Mouse (Mus musculus) common myeloid progenitor, adult 5-6 weeks (primary cell): Measurements from ENCODE around the gene Bco1. TPM values are rescaled to one million over a fixed set of nuclear protein-coding genes. Genes with fewer than 3 reads are reported as not detected.

Experiments used
- ATAC-seq: replicated peaks from 2 replicates; pipeline ENCODE4 v1.8.0; 2016; ENCODE audit warnings: low read depth, mild to moderate bottlenecking, moderate TSS enrichment, inconsistent platforms; ENCODE audit not compliant: poor library complexity, severe bottlenecking
- total RNA-seq: library from RNA; stranded (forward); fragments of 200-1000, 187-1606 nt; gene quantifications from 2 replicates; pipeline ENCODE4 v1.2.3, GENCODE M21; 2017

Bco1 gene
- total RNA-seq, 1 experiment from 2014 or later = 1.3 TPM

DNA sequence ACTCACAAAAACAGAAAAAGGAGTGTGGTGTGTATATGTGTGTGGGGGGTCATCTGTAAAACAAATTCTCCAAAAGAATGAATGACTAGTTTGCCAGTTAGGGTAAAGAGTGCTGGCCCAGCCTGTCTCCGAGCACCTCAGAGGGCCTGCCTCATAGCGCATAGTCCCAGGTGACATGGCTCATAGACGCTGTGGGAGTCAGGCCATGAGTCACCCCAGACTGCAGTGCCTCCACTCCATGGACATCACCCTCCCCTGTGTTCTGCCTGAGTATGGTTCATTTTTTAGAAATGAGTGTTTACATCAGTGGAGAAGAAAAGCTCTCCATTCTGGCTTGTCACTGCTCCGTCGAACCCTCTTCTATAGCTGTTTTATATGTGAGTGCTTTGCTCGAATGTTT lies 83.0 kb downstream of the Bco1 start:
- ATAC-seq = no peak

DNA sequence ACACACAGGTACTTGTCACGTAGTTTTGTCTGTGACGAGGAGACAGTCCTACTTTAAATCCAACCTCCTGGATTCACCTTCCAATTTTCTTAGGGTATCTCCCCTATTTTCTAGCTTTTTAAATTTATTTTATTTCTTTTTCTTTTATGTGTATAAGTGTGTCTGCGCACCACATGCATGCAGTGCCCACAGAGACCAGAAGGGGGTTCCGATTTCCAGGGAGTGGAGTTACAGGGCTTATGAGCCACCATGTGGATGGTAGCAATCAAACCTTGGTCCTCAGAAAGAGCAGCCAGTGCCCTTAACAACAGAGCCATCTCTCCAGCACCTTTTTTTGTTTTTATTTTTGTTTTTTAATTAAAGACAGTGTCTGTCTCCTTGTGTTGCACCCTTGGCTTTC lies 87.1 kb downstream of the Bco1 start:
- no peak for ATAC-seq

Other genes with a start within 250 kb of the Bco1 start
- 64.4 and 73.8 TPM in 2 replicates for gene Cmc2, start 174.4 kb upstream of the Bco1 start, total RNA-seq
- 35.8 and 48.2 TPM in 2 replicates for gene Cenpn, start 174.1 kb upstream of the Bco1 start, total RNA-seq
- 10.3 and 17.7 TPM in 2 replicates for gene Atmin, start 152.5 kb upstream of the Bco1 start, total RNA-seq
- 0.05 TPM in 1 of 2 replicates, not detected in the other for gene 1700030J22Rik, start 116.9 kb upstream of the Bco1 start, total RNA-seq
- gene Gcsh, start 102.3 kb upstream of the Bco1 start, total RNA-seq = 76.5 and 87.6 TPM in 2 replicates
- gene Pkd1l2, start 13.4 kb upstream of the Bco1 start, total RNA-seq = not detected in 2 replicates
- 5.4 and 5.7 TPM in 2 replicates for gene Gan, start 62.3 kb downstream of the Bco1 start, total RNA-seq
- gene Cmip, start 161.2 kb downstream of the Bco1 start, total RNA-seq = 20.5 and 29.0 TPM in 2 replicates